Mouse (Mus musculus) intestine, embryonic 14.5 days (tissue): Measurements from ENCODE around the gene Tfap2a. TPM values are rescaled to one million over a fixed set of nuclear protein-coding genes. Genes with fewer than 3 reads are reported as not detected.

ENCODE experiments used
- ATAC-seq: fragments of 200-750 bp; cut with Nextera tagmentation; replicated peaks from 2 replicates; pipeline ENCODE4 v1.8.0; 2017; ENCODE audit warnings: low read depth, moderate number of reproducible peaks, moderate TSS enrichment, moderate library complexity; ENCODE audit not compliant: low FRiP score, low TSS enrichment
- DNase-seq: peaks from one replicate; pipeline ENCODE4 v3.0.0-alpha.2; 2018; ENCODE audit warnings: low spot score
- H3K27ac ChIP-seq: fragments of 300-500 bp; sonication (generic); 2 replicates; pipeline ENCODE4 v1.5.1; 2014; ENCODE audit warnings: low read depth, mild to moderate bottlenecking, control low read depth
- H3K27me3 ChIP-seq: fragments of 300-500 bp; sonication (generic); replicated peaks from 2 replicates; pipeline ENCODE4 v1.6.1; 2014; ENCODE audit warnings: low read length, control low read depth; ENCODE audit not compliant: control insufficient read depth, insufficient read depth
- H3K36me3 ChIP-seq: fragments of 300-500 bp; sonication (generic); 2 replicates; pipeline ENCODE4 v1.6.1; 2014; ENCODE audit warnings: low read length, control low read depth; ENCODE audit not compliant: control insufficient read depth, insufficient read depth
- H3K4me1 ChIP-seq: fragments of 300-500 bp; sonication (generic); replicated peaks from 2 replicates; pipeline ENCODE4 v1.6.1; 2014; ENCODE audit warnings: low read length, control low read depth, mixed read lengths; ENCODE audit not compliant: control insufficient read depth, insufficient read depth
- H3K4me2 ChIP-seq: fragments of 300-500 bp; sonication (generic); 2 replicates; pipeline ENCODE4 v1.6.1; 2014; ENCODE audit warnings: low read length
- H3K4me3 ChIP-seq: fragments of 300-500 bp; sonication (generic); 2 replicates; pipeline ENCODE4 v1.5.1; 2014; ENCODE audit warnings: low read depth, low read length, control low read depth, mixed read lengths
- H3K9ac ChIP-seq: fragments of 300-500 bp; sonication (generic); 2 replicates; pipeline ENCODE4 v1.6.1; 2014; ENCODE audit warnings: mild to moderate bottlenecking, low read length
- H3K9me3 ChIP-seq: fragments of 300-500 bp; sonication (generic); 2 replicates; pipeline ENCODE4 v1.6.1; 2016; ENCODE audit warnings: low read length, control low read depth; ENCODE audit not compliant: control insufficient read depth
- WGBS: fragments of 180-500 bp; shearing (Covaris S2); extraction: QIAGEN DNeasy Blood & Tissue Kit; methylation state at CpG from one replicate; pipeline ENCODE4 v1.1.7; 2014; 5-methylcytosine and 5-hydroxymethylcytosine counted together
- polyA plus RNA-seq: library from polyadenylated mRNA; unstranded; fragments of >200 nt; fragmentation: Nextera tagmentation; extraction: Ambion mirVana; gene quantifications from 2 replicates; pipeline ENCODE4 v1.2.1, GENCODE M21; 2014

The Tfap2a gene
- polyA plus RNA-seq, 1 experiment from 2014 or later, result 0.31 TPM

GRCm38 (mm10) chr13:40722741-40723597 is 15.2 kb downstream of the Tfap2a start:
- peaks cover 86% of the 10 kb centered on the region for H3K27me3 ChIP-seq
- H3K9ac ChIP-seq, result no peak overlapping the region
- peak overlapping the region; percentile 55 for H3K4me3 ChIP-seq
- H3K9me3 ChIP-seq, result no peaks in the 10 kb centered on the region
- H3K36me3 ChIP-seq, result no peaks in the 10 kb centered on the region
- H3K4me2 ChIP-seq, result peak overlapping the region; percentile 84
- DNase-seq, result peak; percentile 97
- ATAC-seq, result peak; percentile 97
- H3K27ac ChIP-seq, result no peak overlapping the region
- H3K4me1 ChIP-seq, result 0 out of 2 replicates have a peak, but pooled peaks cover 4% of the 10 kb centered on the region
- WGBS, result under 1% methylated on average over 68 of the region's 70 CpGs

DNA sequence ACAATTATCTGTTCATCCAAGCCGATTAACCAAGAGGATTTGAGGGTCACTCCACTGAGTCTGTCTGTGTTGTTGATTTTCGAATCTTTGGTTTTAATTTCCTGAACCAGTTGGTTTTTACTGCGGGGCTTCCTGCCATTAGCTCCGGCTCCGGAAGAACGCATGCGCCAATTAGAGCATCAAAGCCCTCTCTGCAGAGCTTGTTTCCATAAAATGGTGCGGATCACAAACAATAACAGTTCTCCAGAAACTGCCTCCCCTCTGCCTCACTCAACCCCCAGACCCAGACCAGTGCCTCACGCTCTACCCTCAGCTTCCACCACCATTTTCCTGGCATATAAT is 18.5 kb downstream of the Tfap2a start:
- 15% methylated on average over 9 of the region's 9 CpGs for WGBS

GRCm38 (mm10) chr13:40719066-40719740 is 19.0 kb downstream of the Tfap2a start:
- DNase-seq (no peak), ATAC-seq (no peak)
- Histone ChIP-seq H3K27ac (no peak overlapping the region), H3K4me3 (no peak overlapping the region), H3K4me1 (0 out of 2 replicates have a peak, but pooled peaks cover 4% of the 10 kb centered on the region), H3K27me3 (peaks cover 87% of the 10 kb centered on the region), H3K4me2 (no peak overlapping the region), H3K9ac (no peak overlapping the region), H3K36me3 (no peaks in the 10 kb centered on the region), H3K9me3 (no peaks in the 10 kb centered on the region)
- 25% methylated on average over 14 of the region's 14 CpGs for WGBS

More for the DNA sequence above, 18.5 kb downstream of the Tfap2a start:
- H3K9ac ChIP-seq, result no peak overlapping the region
- ATAC-seq (no peak), DNase-seq (no peak)
- no peaks in the 10 kb centered on the region for H3K36me3 ChIP-seq
- H3K4me3 ChIP-seq, result no peak overlapping the region
- H3K27ac ChIP-seq, result no peak overlapping the region
- H3K27me3 ChIP-seq, result peaks cover 87% of the 10 kb centered on the region
- no peaks in the 10 kb centered on the region for H3K9me3 ChIP-seq
- no peak overlapping the region for H3K4me2 ChIP-seq
- H3K4me1 ChIP-seq, result 0 out of 2 replicates have a peak, but pooled peaks cover 4% of the 10 kb centered on the region

GRCm38 (mm10) chr13:40716771-40717716 is 21.1 kb downstream of the Tfap2a start:
- H3K4me3 ChIP-seq, result no peak overlapping the region
- no peaks in the 10 kb centered on the region for H3K9me3 ChIP-seq
- no peaks in the 10 kb centered on the region for H3K4me1 ChIP-seq
- ATAC-seq, result no peak
- no peaks in the 10 kb centered on the region for H3K36me3 ChIP-seq
- DNase-seq, result peak; percentile 51
- no peak overlapping the region for H3K9ac ChIP-seq
- no peak overlapping the region for H3K27ac ChIP-seq
- 10% methylated on average over 29 of the region's 37 CpGs for WGBS
- 0 out of 2 replicates have a peak overlapping the region, but pooled peaks have one; percentile 3 for H3K4me2 ChIP-seq
- peaks cover 98% of the 10 kb centered on the region for H3K27me3 ChIP-seq

DNA sequence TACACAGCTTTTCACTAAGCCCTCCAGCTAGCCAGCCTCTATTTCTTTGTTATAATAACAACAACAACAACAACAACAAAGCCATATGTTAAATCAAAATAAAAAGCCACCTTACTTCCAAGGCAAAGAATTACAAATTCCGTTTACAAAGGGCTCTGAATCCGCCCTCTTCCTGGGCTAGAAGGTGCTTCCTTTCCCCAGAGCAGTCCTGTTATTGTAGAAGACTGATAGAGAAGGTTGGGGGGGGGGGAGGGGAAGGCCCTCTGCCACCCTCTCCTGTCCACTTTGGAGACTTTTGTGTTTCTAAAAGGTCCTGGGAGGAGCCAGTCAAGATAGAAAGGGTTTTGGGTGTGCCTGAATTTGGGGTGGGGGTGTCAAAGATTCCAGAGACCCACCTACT is 23.6 kb downstream of the Tfap2a start:
- DNase-seq (peak; percentile 51), ATAC-seq (no peak)
- Histone ChIP-seq H3K36me3 (no peaks in the 10 kb centered on the region), H3K9me3 (no peaks in the 10 kb centered on the region), H3K27me3 (peaks cover 100% of the 10 kb centered on the region), H3K27ac (no peak overlapping the region), H3K9ac (no peak overlapping the region), H3K4me1 (no peaks in the 10 kb centered on the region), H3K4me3 (no peak overlapping the region), H3K4me2 (no peak overlapping the region)
- WGBS, result 2% methylated on average over 2 of the region's 2 CpGs

GRCm38 (mm10) chr13:40713681-40714080 is 24.5 kb downstream of the Tfap2a start:
- Histone ChIP-seq H3K9ac (no peak overlapping the region), H3K4me1 (no peaks in the 10 kb centered on the region), H3K36me3 (no peaks in the 10 kb centered on the region), H3K27me3 (peaks cover 100% of the 10 kb centered on the region), H3K4me3 (no peak overlapping the region), H3K4me2 (no peak overlapping the region), H3K27ac (no peak overlapping the region), H3K9me3 (no peaks in the 10 kb centered on the region)
- DNase-seq (no peak), ATAC-seq (no peak)
- WGBS, result 8% methylated on average over 5 of the region's 5 CpGs

DNA sequence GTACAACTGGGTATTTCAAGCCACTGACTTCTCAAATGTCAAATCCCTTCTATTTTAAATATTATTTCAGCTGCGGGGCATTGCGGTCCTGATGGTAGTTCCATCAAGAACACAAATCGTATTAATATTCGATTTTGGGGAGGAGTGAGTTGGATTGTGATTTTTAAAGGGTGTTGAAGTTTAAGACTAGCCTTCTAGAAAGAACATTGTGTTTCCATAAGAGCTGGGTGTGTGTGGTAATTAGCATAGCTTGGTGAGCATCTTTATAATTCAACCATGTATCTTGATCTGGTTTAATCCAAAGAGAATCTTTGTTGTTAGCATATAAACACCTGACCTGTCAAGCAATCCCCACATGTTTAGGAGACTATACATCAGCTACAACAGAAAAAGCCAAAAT is 24.9 kb downstream of the Tfap2a start:
- Histone ChIP-seq H3K4me2 (no peak overlapping the region), H3K27me3 (peaks cover 100% of the 10 kb centered on the region), H3K36me3 (no peaks in the 10 kb centered on the region), H3K27ac (no peak overlapping the region), H3K4me3 (no peak overlapping the region), H3K9me3 (no peaks in the 10 kb centered on the region), H3K9ac (no peak overlapping the region), H3K4me1 (no peaks in the 10 kb centered on the region)
- ATAC-seq (no peak), DNase-seq (no peak)
- 7% methylated on average over 4 of the region's 4 CpGs for WGBS

DNA sequence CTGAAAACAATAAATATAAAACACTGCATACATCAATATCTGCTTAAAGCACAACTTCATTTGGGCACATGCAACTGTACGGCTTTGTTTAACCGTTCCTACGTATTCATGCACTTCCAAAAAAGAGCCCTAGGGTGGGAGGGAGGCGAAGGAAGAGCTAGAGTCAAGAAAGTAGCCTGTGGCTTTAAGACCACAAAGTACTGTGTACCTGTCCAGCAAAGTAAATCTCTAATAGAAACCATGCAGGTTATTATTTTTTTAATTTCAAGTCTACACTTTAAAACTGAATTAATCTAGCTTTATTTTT is 25.7 kb downstream of the Tfap2a start:
- Histone ChIP-seq H3K4me1 (no peaks in the 10 kb centered on the region), H3K9me3 (no peaks in the 10 kb centered on the region), H3K4me2 (no peak overlapping the region), H3K27ac (no peak overlapping the region), H3K36me3 (no peaks in the 10 kb centered on the region), H3K27me3 (peaks cover 100% of the 10 kb centered on the region), H3K9ac (no peak overlapping the region), H3K4me3 (no peak overlapping the region)
- no peak for ATAC-seq
- no peak for DNase-seq
- WGBS, result under 1% methylated on average over 4 of the region's 4 CpGs
